Mouse (Mus musculus): ENCODE data around the gene Tmem52b. TPM values are rescaled to one million over a fixed set of nuclear protein-coding genes. Genes with fewer than 3 reads are reported as not detected.

Gene Tmem52b
- polyA plus RNA-seq, 1 experiment: not detected

DNA sequence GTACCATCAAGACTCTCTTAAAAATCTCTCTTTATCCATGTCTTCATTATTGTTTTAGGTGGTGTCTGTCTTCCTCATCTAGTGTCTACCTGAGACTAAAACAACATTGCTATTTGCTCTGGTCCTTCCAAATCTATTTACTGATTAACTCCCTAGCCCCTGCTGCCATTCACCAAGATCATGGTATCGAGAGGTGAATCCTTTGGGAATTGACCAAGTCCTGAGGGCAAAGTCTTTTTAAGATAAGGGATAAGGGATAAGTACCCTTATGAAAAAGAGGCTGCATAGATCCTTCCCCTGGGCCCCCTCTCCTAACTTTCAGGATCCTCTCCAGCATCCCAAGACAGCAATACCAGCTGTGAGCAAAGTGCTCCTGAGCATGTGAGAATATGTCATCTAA lies 17.2 kb downstream of the Tmem52b start:
- no peak for DNase-seq (ENCODE audit: extremely low spot score in 1 of 2, low spot score in 1 of 2)

DNA sequence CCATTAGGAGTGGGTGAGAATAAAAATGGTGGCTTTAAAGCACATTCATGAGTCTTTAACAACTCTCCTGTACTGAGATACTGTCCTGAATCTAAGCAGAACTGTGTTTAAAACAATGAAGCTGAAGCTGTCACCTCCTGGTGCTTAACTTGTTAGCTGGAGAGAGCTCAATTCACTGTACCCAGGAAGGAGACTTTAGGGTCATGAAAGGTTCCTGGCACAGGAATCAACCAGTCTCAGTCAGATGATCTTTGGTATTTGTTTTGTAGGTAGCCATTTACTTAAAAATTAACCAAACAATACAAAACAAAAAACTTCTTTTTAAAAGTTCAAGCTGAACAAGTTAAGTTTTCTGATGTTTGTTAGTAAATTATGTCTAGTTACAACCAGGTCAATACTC lies 17.9 kb downstream of the Tmem52b start:
- DNase-seq (ENCODE audit: extremely low spot score in 1 of 2, low spot score in 1 of 2): no peak

DNA sequence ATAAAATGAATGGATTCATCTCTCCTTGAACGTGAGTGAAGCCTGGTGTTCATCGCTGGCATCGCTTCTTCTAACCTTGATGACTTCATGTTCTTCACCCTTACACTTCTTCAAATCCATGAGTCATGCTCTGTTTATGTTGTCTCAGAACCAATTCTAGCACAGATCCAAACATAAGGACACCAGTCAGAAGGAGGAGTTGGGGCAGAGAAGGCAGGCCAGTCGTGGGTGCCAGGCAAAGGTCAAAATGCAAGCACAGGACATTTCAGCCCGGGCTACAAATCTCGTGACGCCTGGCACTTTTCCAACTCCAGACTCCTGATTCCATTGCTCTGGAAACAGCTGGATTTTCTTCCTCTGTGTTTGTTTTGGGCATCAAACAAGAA lies 20.2 kb downstream of the Tmem52b start:
- DNase-seq (ENCODE audit: extremely low spot score in 1 of 2, low spot score in 1 of 2): no peak

DNA sequence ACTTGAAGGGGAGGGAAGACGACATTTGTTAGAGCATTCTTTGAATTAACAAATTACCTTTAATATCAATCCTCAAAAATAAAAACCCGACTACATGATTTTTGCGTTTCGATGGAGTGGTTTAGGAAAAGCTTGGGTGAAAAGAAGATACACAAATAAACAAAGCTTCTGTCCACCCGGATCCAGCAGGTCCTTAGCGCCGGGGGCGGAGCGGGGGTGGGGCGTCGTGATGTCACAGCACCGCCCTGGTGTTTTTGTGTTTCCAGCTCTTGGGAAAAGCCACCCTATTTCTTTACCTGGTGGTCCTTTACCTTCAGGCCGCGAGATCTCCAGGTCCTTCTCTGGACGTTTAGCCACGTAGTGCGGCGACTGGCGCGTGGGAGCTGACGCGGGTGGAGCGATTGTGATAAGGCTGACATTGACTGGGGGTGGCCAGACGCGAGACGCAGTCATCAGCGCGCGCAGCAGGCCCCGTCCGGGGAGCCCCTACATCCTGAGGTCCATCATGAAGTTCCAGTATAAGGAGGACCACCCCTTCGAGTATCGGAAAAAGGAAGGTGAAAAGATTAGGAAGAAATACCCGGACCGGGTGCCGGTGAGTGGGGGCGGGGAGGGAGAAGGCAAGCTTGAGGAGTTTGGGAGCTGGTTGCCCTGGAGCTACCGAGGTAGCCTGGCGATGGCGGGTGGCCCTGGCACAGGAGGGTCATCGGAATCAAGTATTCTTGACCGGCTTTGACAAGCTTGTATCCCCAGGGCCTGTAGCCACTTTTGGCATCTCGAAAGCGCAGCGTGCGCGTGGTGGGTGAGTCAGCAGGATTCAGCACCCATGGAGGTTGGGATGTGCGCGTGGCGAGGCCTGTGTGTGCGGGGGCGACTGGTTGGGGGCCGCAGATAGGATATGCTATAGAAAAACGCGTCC lies 20.8 kb downstream of the Tmem52b start, which contains the start of gene Gabarapl1:
Gene Gabarapl1 (plus strand): TSS at position 219 of the 919 bp plus-strand sequence.
- peak; percentile 65 to 90 for DNase-seq (ENCODE audit: extremely low spot score in 1 of 2, low spot score in 1 of 2)

DNA sequence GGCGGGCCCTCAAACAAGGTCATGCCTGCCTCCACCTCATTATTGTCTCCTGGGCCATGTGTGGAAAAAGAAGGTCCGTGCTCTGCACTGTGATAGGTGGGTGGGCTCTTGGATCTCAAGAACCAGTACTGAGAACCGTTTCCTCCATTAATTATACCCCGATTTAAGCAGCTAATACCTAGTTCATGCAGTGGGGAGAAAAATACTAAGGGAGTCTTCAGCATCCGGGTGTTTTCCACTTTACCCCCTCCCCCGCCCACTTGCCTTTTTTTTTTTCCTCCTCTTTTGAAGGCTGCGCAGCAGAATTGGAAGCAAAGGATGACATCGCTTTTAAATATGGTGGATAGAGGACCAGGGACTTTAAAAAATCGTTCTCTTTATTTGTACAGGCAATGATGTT lies 21.7 kb downstream of the Tmem52b start:
- DNase-seq (ENCODE audit: extremely low spot score in 1 of 2, low spot score in 1 of 2): peak in 1 of 2 experiments; percentile 52

DNA sequence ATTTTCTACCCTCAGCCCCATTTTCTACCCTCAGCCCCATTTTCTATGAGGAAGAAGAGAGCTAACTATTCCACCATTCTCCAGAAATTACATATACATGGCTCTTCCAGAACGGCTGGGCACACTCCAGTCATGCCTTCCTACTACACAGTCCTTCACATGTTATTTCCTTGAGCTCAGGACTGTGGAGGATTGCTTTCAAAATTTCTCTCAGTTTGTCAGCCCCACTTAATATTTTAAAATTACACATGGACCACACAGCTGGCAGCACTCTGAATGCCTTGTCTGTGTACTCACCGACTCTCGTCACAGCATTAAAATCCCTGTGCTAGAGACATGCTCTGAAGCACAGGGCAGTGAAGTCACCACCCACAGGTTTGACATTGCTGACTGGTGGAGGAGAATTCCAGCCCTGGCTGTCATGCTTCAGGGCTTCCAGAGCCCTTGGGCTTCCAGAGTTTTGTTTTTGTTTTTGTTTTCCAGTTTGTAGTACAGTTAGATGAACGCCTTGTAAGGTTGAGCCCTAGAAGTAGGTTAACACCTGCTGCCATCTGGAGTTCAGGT lies 22.4 kb downstream of the Tmem52b start:
- no peak for DNase-seq (ENCODE audit: extremely low spot score in 1 of 2, low spot score in 1 of 2)

DNA sequence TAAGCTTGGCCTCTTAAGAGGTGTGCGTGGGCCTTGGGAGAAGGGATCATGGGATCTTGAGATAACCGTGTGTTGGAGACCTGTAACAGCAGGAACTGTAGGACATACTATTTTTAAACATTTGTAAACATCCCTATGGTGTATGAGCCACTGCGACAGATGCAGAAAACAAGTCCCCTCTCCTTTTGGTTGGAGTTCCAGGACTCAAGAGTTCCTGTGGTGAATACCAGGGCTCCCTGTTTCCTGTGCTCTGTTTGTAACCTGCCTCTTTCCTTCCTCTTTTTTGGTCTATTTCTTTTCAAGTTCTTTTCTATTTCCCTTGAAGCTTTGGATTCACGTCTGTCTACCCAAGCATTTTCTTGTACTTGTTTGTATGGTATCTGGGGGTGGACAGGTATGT lies 23.4 kb downstream of the Tmem52b start:
- no peak for DNase-seq (ENCODE audit: extremely low spot score in 1 of 2, low spot score in 1 of 2)

DNA sequence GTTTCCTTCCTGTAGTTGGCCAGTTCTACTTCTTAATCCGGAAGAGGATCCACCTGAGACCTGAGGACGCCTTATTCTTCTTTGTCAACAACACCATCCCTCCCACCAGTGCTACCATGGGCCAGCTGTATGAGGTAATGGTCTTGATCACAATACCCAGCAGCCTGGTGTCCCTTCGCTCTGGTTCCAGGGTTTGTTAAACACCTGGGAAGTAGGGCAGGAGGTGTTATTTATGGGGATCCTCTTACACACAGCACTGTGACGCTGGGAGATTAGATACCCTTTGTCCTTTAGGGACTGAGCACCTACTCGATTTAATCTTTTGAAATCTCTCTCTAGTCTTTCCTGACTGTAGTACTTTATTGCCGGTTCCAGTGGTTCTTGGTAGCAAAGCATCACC lies 26.2 kb downstream of the Tmem52b start:
- no peak for DNase-seq (ENCODE audit: extremely low spot score in 1 of 2, low spot score in 1 of 2)

DNA sequence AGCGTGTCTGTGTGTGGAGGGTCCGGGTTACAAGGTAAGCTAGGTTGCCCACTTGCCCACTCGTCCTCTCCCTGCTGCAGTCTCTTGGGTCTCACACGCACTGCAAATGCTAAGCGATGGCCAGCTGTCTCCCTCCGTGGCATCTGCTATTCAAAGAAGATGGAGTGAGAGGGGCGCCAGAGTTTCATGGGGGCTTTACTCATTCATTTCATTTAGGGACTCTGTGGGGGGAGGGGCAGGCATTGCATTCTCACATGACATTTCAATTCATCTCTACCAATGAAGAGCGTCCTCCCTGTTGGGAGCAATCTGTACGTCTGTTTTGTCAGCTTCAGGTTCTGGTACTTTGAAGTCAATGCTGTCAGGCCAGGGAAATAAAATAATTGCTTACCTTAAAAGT lies 29.6 kb downstream of the Tmem52b start:
- no peak for DNase-seq (ENCODE audit: extremely low spot score in 1 of 2, low spot score in 1 of 2)

DNA sequence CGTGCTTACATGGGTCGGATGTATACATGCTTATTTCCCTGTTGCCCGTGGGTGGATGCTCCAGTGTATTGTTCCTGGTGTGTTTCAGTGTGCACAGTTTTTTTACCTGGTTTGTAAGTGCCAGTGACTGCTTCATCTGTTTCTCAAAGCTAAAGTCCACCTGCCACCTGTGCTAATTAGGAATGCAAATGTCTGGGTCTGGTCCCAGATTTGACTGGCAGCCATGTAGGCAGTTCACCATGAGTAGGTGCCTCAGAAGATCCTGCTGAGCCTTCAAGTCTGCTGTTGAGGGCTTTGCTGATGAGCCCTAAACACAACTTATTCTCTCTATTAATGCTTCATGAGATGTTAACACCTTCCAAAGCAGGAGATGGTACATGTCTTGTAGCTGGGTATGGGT lies 30.2 kb downstream of the Tmem52b start:
- no peak for DNase-seq (ENCODE audit: extremely low spot score in 1 of 2, low spot score in 1 of 2)

DNA sequence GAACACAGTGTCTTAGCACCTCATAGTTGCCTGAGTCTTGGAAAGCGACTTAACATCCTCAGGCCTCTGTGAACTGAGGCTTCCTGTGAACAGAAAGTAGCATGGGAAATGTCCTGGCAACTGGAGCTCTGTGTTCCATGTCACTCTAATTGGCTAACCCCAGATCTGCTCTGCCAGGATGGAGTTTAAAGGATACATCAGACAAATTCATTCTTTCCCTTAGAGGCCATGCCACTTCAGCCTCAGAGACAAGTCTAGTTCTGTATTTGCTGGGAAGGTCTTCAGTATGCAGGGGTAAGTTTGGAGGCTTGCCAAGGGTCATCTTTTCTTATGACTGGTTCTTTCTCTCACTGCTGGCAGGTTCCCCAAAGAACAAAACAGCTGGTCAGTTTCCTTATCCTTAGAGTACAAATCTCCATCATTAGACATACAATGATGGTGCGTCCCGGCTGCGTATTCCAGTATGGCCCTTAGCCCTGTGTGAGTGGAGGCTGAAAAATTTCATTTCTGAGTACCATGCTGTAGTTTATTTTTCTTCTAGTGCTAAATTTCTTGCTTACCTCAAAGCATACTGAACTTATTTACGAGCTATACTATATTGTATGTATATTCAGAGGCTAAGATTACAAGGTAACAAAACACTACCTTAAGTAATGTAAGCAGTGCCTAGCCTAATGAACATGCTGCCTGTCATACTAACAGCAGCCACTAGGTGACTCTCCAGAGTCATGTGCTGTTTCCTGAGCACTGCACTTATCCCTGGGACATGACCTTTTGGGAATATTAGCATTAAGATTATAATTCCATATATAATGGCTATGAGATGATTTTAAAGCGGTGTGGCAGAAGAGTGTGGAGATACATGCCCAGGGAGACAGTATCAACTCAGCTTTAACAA lies 31.6 kb downstream of the Tmem52b start:
- peak in 1 of 2 experiments; percentile 90 for DNase-seq (ENCODE audit: extremely low spot score in 1 of 2, low spot score in 1 of 2)

DNA sequence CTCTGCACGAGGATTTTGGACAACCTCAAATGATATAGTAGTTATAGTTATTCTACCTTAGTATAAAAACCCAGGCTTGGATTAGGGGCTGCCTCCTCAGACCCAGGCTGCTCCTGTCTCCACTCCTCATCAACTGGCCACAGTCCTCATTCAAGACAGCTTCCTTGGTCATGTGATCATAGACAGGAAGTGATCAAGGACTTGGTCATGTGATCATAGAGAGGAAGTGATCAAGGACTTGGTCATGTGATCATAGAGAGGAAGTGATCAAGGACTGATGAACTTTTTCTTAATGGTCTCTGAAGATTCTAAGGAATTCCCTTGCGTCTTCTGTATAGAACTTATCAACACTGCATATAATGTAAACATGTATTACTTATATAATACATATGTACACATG lies 34.9 kb downstream of the Tmem52b start:
- no peak for DNase-seq (ENCODE audit: extremely low spot score in 1 of 2, low spot score in 1 of 2)

DNA sequence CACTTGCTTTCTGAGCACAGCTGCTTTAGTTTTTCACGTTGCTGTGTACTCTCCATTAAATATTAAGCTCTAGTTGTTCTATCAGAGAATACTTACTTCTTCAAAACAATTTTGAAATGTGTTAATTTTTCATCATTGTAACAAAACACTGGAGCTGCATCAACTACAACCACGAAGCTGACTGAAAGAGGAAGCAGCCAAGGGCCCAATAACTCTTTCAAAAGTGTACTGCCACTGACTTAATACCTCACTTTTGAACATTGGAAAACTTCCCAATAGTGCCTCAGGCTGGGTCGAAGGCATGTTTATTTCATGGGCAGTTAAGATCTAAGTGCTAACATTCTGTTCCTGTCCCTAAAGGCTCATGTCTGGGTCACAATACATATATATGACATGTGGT lies 35.7 kb downstream of the Tmem52b start:
- DNase-seq (ENCODE audit: extremely low spot score in 1 of 2, low spot score in 1 of 2): no peak

DNA sequence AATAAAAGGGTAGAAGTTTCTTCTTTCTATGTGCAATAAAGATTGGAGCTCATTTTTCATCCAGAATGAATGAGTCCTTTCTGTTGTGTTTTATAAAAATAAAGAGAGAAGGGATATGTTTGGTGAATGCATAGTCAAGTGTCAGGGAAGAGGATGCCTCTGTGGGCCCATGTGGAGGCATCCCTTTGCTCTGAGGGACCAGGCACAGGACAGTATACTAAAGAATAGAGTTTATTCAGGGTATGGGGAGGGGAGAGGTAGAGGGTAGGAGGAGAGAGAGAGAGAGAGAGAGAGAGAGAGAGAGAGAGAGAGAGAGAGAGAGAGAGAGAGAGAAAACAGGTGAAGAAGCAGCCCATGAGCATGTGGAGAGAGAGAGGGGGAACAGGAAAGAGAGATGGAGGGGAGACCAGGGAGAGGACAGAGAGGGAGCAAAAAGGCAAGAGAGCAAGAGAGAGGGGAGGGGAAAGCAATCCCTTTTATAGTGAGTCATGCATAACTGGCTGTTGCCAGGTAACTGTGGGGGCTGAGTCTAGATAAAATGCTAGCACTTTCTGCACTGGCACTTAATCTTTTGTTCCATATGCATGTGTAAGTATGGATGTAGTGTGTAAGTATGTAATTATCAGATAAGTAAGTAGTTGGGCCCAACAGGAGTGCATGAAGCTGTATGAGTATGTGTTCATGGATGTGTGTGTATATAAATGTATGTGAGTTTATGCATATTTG lies 45.1 kb downstream of the Tmem52b start:
- DNase-seq (ENCODE audit: extremely low spot score in 1 of 2, low spot score in 1 of 2): no peak

DNA sequence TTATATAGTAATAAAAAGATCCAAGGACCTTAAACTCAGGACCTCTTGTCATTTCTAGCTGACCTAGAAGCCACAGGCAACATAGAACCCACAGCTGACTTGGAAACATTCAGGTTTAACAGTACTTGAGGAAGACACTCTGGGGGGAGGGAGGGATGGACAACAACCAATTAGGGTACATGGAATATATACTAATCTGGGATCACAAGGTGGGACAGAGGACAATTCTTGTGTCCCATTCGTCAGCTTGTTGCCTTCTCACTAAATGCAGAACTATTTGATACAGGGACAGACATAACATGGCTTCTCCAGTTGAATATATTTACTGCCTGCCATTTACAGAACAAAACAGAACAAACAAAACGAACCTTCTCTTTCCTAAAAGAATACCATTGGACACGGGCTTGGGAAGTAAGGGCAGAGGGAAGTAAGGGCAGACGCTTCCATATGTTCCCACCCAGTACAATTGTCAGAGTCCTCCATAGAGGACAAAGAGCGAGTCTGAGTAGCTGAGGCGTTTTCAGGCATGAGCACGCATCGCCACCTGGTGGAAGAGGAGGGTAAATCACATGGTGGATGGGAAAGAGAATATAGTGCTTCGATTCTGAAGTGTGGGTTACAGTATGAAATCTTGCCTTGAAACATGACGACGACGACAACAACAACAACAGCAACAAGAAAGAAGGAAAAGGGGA lies 46.7 kb downstream of the Tmem52b start:
- DNase-seq (ENCODE audit: extremely low spot score in 1 of 2, low spot score in 1 of 2): peak in 1 of 2 experiments; percentile 80

DNA sequence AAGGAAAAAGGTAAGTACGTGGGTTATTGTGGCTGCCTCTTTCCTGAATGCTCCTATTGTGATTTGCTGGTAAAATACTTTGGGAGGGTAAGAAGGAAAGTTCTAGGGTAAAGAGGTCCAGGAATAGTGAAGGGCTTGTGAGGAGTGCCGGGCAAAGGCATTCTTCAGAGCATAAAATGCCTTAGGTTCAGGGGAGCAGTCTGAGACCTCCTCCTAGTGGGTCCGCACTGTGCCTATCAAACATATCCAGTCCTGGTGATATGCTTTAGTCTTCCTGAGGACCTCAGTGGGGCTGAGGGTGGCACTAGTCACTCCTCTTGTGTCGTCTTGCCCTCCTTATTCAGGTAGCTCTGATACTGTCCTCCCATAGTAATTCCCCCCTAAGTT lies 47.3 kb downstream of the Tmem52b start:
- DNase-seq (ENCODE audit: extremely low spot score in 1 of 2, low spot score in 1 of 2): no peak

DNA sequence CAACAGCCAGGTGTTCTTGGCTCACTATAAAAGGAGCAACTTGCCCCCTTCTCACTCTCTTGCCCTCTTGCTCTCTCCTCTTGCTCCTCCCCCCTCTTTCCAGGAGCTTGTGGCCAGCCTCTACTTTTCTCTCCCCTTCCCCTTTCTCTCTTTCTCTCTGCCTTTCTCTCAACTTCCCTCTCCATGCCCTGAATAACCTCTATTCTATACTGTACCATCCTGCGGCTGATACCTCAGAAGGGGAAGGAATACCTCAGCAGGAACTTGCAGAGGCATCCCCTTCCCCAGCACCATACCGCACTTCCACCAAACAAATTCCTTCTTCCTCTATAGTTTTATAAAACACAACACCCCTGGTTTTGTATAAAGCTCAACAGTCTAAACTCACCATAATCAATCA lies 52.9 kb downstream of the Tmem52b start:
- DNase-seq (ENCODE audit: extremely low spot score in 1 of 2, low spot score in 1 of 2): no peak
